Mouse (Mus musculus) kidney, postnatal 10 days (tissue): Measurements from ENCODE around the gene Cactin.
A peak's percentile ranks its signal among the peaks of the same experiment; 100 is the strongest.

Source experiments
- DNase-seq: peaks from one replicate; pipeline ENCODE4 v3.0.0; 2021; ENCODE audit warnings: mixed read lengths

Gene Cactin

DNA sequence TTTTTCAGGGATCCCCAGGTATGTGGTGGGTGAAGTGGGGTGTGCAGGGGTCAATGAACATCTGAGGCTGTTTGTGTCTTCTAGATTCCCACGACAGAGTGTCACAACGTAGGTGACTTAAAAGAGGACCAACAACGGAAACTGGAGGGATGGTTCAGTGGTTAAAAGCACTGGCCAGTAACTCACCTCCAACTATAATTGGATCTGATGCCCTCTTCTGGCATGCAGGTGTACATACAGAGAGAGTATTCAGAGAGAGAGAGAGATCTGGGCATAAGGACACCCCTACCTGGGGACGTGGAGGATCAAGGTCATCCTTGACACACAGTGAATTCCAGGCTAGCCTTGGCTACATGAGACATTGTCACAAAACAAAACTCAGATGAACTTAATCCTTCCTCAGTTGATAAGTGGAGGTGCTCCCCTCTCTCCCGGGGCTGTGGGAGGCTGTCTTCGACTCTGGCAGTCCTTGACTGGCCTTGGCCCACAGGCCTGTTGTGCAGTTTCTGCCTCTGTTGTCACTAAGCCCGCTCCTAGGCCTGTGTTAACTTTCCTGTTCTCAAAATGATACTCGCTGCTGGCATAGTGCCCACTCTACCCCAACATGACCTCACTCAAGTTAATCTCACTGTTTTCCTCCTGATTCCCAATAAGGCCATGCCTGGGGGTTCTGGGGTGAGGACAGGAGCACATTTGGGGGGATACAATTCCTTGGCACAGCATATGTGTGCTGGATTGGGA is 23.7 kb downstream of the Cactin start:
- peak; percentile 56 for DNase-seq

DNA sequence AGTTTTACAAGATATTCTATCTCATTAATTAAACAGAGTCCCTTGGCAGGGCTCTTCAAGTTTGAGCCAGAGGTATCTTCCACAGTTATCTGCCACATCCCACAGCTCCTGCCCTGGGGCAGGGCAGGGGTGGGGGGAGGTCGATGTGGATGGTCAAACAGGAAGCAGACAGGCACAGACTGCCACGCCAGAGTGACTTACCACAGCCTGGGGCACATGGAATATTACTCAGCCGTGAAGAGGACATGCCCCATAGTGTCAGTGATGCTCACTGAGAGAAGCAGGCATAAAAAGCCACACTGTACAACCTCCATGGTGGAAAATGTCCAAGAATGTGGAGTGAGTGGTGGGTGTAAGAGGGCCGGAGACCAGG is 24.2 kb downstream of the Cactin start:
- no peak for DNase-seq

DNA sequence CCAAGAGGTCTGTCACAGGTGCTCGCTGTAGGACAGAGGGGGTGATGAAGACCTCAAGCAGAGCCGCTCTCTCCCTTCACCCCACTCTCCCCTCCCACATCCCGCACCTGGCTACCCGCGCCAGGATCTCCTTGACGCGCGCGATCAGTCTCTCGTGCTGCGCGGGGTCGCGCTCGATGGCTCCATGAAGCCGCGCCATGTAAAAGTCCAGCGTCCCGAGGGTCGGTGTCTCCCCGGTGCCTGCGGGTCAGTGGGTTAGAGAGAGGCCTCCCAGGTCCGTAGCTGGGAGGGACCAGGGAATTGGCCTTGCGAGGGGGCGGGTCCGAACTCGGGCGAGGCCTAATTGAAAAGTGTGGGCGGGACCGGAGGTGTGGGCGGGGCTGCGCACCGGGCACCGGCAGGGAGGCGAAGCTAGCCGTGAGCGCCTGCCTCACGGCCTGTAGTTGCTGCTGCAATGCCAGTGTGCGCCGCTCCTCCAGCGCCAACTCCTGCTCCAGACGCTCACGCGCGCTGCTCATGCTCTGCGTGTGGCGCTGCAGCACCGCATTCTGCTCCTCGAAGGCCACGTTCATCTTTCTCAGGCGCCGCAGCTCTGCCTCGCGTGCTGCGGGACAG is 25.7 kb downstream of the Cactin start:
- peak; percentile 88 for DNase-seq

DNA sequence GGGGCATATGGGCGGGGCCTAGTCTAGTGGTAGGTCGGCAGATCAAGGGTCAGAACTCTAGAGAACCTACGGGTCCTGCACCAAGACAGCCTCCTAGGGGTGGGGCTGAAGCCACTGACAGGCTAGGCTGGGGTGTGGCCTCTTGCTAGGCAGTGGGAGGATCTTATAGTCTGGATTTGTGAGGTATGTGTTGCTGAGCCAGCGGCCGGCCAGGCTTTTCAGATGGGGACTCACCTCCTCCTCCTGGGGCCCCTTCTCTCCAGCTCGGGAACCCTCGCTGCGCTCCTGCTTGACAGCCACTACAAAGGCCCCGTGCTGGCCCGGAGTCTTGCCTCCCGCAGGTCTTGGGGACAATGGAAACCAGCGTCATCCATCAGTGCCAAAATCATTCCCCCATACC is 28.2 kb downstream of the Cactin start:
- DNase-seq, result peak; percentile 73

DNA sequence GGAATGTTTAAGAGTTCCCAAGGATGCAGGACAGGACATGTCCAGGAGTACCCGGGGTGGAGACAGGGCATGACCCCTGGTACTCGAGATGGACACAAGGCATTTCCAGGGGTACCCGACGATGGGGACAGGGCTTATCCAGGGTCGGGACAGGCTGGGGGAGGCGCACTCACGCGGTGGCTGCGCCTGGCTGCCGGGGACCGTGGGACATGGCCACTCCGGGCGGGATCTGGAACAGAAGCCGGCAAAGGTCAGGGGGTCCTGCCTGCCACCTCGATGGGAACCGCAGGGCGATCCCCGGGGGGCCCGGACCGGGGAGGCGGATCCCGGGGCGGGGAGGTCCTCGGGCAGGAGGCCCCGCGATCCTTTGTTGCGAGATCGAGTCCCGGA is 29.1 kb downstream of the Cactin start:
- DNase-seq, result no peak

DNA sequence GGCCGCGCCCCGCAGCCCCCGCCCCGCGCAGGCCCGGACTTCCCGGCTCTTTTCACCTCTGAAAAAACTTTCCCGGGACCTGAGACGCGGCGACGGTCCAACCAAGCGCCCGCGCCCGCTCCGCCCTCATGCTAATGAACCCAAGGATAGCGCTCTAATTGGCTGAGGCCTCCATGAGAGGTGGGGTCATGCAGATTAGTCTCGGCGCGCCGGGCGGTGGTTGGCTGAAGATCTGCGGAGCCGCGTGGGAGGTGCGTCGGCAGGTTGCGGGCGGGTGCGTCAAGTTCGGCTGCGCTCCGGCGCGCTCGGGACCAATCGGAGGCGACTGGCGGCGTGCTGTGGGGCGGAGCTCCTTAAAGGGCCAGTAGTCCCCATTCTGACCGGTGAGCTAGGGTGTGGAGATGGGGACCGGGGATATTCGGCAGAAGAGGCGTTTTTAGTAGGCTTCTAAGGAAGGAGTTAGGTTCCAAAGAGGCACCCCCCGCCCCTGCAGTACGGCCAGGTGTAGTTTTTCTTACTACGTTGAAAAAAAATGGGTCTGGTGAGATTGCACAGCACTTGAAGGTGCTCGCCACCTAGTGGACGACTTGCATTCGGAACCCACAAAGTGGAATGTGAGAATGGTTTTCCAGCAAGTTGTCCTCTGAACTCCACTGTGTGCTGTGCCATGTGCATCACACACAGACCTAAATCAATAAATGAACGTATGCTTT is 29.6 kb downstream of the Cactin start, which contains the start of gene Hmg20b:
Gene Hmg20b, minus strand, starts transcription at position 130 of the 713 bp plus-strand sequence.
- peak; percentile 100 for DNase-seq

DNA sequence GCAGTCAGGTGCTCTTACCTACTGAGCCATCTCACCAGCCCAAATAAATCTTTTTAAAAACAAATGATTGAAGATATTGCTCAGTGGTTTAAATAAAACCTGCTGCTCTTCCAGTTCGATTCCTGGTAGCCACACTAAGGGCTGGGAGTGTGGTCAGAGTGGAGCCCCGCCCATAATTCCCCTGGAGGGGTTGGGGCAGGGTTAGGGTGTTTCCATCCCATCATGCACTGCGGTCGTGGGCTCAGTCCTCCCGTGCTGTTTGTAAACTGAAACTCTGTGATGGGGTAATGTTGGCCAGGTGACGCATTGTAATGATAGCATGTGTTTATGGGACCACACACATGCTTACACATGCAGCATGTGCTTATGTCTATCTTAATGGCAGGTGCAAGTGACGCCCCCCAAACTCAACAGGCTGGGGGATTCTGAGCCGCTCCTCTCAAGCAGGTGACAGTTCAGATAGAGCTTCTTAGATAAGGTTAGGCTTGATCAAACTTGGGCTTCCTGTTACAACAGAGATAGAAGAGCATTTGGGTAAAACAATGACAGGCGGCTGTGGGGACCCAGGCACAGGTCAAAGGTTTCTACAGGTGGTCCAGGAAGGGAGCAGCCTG is 30.9 kb downstream of the Cactin start:
- no peak for DNase-seq

DNA sequence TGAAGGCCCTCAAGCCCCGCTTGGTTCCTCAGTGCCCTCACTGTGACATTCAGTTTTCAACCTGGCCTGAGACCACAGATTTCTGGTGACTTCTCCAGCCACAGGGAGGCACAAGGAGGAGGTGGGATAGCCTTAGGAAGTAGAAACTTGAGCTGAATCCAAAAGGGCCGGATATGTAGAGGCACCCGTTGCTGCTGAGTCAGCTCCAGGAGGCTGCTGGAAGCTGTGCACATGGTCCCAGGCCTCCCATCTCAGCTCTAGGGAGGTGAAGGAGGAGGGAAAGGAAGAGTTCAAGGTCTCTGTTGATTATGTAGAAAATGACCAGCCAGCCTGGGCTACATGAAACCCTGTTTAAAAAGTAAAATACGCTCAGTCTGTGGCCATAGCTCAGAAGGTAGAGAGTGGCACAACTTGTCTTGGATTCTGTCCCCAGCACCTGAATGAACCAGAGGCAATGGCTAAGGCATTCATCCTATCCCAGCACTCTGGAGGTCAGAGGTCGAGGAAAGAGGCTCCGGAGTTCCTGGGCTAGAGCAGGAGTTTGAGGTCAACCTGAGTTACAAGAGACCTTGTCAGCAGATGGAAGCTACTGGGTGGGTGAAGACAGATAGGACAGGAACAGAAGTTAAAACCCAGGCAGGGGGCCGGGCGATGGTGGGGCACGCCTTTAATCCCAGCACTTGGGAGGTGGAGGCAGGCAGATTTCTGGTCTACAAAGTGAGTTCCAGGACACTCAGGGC is 34.0 kb downstream of the Cactin start:
- no peak for DNase-seq

DNA sequence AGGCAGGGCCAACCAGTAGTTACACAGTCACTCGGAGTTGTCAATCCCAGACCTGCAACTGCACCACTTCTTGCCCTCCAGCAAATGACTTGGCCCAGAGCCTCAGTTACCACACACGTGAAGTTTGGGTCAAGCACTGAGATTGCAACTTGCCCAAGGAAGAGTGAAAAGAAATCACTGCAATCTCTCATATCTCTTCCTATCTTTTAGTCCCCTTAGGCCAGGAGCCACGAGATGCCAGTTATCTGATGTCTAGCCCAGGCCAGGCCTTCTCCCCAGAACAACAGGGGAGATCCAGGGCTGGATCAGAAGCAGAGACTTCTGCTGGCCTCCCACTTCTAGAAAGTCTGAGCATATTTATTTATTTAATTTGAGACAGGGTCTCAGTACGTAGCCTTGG is 34.6 kb downstream of the Cactin start:
- no peak for DNase-seq

DNA sequence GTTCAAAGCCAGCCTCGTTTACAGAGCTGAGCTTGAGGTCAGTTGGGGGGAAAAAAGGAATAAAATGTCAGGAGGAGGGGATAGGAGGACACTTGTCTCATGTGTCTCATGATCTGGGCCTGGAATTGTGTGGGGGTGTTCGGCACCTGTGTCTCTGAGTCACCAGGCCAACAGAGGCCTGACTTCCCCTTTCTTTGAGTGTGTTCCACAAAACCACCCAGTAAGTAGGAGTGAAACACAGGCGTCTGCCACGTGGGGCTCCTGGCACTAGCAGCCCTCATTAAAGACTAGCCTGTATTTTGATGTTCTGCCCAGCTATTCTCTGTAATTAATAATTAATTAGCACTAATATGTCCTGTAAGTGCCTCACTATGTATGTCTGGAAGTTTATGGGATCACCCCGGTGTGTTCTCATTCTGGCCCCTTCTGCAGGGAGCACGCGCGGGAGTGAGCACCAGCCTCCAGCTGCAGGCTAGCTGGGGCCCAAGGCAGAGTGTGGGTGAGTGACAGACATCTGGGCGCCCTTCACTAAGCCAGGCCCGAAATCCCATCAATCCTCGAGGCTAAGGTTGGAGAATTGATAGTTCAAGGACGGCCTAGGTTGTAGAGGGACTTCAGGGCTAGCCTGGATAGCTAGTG is 35.6 kb downstream of the Cactin start:
- DNase-seq, result no peak

DNA sequence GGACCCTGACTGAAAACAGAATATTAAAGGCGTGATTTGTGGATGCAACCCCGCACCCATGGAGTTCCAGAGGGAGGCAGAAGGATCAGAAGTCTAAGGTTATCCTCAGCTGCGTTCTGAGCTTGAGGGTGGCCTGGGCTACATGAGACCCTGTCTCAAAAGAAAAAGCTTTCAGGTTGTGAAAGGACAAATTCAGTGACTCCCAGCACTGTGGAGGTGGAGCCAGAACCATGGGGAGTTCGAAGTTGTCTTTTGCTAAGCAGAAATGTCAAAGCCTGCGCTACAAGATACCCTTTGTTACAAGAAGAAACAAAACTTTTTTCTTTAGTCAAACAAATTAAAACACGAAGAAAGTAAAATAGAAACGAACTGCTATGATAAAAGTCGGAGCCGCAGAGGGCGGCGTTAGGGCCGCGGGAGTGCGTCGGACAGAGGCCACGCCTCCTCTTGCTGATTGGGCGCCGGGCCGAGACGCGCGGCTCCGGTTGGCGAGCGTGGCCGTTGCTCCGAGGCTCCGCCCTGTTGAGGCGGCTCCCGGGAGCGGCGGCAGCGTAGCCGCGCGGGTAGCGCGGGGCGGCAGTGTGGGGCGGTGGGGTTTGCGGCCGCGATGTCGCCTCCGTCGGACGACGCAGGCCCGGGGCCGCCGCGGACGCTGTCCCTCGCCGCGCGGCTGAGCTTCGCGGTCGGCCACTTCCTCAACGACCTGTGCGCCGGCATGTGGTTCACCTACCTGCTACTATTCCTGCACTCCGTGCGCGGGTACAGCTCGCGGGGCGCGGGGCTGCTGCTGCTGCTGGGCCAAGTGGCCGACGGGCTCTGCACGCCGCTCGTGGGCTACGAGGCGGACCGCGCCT is 36.3 kb downstream of the Cactin start, which contains the start of gene Mfsd12:
Gene Mfsd12, plus strand, starts transcription at position 501 of the 854 bp plus-strand sequence.
- peak; percentile 96 for DNase-seq

DNA sequence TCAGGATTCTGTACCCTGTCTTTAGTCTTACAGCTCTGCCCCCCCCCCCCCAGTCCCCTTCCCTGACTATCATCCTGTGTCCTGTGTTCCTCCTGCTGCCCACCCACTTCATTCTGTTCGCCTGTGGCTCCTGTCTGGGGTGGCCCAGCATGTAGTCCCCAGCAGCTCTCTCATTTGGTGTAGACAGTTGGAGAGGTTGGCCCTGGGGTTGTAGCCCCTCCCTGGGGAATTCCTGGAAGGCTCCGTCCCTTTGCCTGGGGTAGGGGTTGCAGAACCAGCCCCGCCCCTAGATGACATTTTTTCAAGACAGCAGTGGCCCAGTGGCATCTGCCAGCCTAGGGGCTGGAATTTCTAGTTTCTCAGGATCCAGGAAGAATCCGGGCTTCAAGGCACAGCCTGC is 37.3 kb downstream of the Cactin start:
- no peak for DNase-seq

DNA sequence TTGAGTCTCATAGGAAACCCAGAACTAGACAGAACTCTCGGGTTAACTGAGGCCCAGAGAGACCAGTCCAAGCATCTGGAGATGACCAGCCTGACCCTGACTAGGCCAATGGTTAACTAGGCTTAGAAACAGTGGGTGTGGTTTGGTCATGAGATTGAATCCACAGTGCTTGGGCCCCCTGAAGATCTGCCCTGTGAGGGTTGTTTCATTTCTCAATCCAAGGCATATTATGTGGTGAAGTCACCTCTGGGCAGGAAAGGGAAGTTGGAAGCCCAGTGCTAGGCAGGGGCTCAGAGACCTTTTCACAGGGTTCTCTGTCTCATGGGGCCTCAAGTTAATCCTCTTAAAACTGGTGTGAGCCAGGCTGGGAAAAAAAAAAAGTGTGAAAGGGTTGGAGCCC is 37.9 kb downstream of the Cactin start:
- no peak for DNase-seq

DNA sequence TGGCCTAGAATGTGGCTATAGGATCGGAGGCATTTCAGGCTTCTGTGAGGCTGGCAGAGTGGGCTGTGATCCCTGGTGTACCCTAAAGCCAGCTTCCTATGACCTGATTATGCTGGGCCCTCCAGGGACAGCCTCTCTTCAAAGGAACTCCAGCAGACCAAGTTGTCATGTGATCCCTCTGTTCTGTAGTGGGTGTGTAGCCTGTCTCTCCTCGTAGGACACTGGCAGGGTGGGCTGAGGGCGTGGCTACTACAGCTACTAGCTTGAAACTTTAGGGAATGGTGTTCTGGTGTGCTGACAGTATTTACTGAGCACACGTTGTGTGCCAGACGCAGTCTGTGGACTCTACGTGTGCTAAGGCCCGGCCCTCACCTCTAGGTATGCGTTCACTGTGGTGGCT is 39.8 kb downstream of the Cactin start:
- DNase-seq, result no peak

DNA sequence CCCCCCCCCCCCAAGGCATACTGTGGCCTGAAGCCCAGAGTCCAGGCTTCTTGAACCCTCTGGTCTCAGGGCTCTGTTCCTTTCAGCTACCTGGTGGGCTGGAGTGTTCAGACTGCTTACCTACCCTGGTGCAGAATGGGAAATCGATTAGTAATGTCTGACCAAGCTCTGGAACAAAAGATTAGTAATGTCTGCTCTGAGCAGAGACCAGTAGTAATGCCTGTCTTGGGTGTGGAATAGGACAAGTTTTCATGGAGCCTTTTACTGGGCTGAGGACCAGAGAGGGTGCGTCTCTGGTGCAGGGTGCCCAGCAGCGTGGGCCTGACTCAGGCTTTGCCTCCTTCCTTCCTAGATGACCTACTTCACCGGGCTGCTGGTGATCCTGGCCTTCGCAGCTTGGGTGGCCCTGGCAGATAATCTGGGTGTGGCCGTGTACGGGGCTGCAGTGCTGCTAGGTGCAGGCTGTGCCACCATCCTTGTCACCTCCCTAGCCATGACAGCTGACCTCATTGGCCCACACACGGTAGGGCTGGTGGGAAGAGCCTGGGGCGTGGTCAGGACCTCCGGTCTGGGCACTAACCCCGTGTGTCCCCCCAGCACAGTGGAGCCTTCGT is 41.5 kb downstream of the Cactin start:
- DNase-seq, result no peak

DNA sequence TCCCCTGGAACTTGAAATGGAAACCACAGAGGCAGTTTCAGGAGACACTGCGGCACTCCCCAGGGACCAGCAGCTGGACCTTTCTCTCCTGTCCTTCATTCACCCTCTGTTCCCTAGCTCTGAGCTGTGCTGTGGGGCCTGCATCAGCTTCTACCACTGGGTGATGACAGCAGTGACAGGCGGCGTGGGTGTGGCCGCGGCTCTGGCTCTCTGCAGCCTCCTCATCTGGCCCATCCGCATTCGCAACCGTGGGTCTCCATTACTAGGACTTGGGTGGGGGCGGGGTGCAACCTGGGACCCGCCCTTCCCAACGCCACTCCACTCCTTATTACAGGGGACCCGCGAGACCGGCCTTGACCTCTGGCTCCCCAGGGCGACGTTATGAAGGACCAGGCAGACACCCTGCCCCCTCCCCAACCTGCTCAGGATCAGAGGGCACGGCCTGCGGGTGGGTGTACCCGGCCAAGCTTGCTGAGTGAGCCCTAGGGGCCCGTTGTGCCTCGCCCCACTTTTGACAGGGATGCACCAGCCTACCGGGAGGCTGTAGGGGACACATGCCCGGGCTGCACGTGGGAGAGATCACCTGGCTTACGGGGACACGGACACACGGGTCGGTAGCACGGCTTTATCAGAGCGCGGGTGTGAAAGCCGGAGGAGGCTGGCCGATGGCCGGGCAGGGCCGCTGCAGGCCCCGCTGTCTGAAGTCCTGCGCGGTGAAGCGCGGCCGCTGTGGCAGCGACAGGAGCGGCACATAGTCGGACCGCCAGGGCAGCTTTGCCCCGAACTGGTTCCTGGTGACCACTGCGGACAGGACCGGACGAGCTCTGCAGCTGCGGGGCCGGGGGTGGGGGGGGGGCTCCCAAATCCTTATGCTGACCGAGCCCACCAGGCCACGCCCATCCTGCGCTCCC is 42.8 kb downstream of the Cactin start:
- DNase-seq, result peak; percentile 67

DNA sequence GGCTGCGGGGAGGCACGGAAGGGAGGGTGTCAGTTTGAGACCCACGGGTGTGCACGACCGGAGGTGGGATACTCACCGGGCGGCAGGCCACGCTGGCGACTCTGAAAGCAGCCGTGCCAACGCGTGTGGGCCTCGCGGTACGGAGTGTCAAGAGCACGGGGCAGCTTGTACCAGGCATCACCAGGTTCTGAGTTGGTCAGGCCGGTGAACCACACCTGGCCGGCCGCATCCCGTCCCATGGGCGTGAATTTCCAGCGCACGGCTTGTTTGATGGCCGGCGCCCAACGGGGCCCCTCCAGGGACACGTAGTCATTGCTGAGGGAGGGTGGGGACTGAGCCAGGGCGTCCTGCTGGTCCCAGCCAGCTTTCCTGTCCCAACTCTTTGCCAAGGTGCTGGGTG is 43.8 kb downstream of the Cactin start:
- DNase-seq, result peak; percentile 51

DNA sequence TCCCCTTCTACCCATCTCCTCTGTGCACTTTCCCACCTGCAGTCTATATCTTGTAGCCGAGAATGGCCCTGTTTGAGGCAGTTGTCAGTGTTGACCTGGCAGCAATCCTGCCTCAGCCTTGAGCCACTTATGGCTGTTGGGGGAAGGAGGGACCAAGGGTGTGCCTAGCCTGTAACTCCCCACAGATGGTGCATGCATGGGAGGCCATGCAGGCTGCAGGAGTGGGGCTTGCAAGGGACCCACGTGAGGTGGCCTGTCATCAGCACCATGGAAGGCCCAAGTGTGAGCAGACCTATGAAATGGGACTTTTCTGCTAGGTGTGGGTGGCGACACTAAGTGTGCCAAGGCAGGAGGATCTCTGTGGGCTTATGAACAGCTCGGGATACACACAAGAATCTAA is 44.2 kb downstream of the Cactin start:
- no peak for DNase-seq

DNA sequence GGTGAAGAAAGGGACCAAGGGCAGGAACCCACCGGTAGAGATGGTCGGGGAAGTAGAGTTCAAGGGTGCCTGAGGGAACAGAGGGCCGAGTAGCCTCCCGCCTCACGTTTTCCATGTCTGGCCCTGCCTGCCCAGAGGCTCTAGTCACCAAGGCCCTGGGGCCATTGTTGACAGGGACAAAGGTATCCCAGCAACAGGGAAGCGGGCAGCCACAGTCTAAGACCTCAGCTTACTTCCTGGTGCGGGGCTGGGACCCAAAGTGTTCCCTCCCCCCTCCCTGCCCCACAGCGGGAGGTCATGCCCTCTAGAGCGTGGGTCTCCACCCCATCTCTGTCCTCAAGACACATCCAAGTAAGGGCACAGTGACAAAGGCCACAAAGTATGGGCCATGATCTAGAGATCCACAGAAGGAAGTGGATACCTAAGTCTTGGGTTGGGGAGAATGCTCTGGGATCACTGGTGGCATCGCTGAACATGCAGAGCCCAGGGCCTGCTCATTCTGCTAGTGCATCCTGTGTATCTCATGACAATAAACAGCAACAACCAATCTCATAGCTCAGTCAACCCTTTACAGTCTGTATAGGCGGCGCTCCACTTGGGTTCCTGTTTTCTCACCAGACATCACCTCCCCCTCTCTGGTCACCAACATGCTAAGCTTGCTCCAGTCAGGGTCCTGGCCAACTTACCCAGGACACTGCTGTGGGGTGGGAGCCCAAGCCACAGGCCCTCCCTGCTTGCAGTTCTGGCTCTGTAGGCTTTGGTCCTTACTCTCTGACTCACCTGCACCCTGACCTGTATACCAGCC is 45.0 kb downstream of the Cactin start, which contains the start of gene 4930404N11Rik:
Gene 4930404N11Rik, minus strand, starts transcription at position 145 of the 805 bp plus-strand sequence.
- no peak for DNase-seq
